Mouse (Mus musculus): ENCODE measurements at regions not wholly inside any gene's neighbourhood (a gene's known extent, or its start where the extent isn't known, plus 50 kb on each side); places are given as distances from the start of the nearest gene placed in this dataset.

GRCm38 (mm10) chr4:69116353-69116752 lies 162.2 kb upstream of the Brinp1 start:
- ATAC-seq (replicated peaks; ENCODE audit: poor library complexity), result no peak

GRCm38 (mm10) chr4:69105188-69105587 lies 151.0 kb upstream of the Brinp1 start:
- ATAC-seq (replicated peaks; ENCODE audit: poor library complexity), result no peak

- ATAC-seq (replicated peaks; ENCODE audit: poor library complexity), result no peak
Observed at GRCm38 (mm10) chr4:69095748-69096408, 141.7 kb upstream of the Brinp1 start.

- no peak for ATAC-seq (replicated peaks; ENCODE audit: poor library complexity)
Observed at GRCm38 (mm10) chr4:69078085-69078484, 123.9 kb upstream of the Brinp1 start.

- peak; percentile 60 for ATAC-seq (replicated peaks; ENCODE audit: poor library complexity)
Observed at GRCm38 (mm10) chr4:69077316-69077715, 123.1 kb upstream of the Brinp1 start.

- ATAC-seq (replicated peaks; ENCODE audit: poor library complexity), result no peak
Observed at GRCm38 (mm10) chr4:69039645-69040342, 85.6 kb upstream of the Brinp1 start.

- ATAC-seq (replicated peaks; ENCODE audit: poor library complexity), result no peak
Observed at GRCm38 (mm10) chr4:69034166-69034565, 80.0 kb upstream of the Brinp1 start.

DNA sequence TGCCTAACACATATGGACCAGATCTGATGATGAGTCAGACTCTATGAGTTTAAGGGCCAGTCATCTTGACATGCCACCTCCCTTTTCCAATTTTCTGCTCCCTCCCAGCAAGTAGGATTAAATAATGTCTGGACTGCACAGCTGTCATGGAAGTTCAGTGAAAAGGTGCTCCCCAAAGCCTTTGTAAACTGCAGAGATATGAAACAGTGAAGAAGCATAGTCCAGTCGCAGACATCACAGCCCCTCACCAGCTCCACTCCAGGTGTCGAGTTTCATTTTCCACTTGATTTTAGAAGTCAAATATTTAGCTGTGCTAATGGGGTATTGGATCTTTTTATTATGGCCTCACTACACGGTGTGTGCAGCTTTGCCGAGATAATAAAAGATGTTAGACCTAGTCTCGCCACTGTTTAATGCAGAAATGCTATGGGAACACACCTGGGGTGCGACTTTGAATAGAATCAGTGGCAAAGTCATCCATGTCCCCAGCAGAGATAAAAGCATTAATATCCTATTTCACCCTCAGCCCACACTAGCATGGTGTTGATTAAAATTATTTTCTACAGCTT lies 66.0 kb upstream of the Brinp1 start:
- ATAC-seq (replicated peaks; ENCODE audit: poor library complexity), result no peak

- ATAC-seq (replicated peaks; ENCODE audit: poor library complexity), result no peak
Observed at GRCm38 (mm10) chr4:69015396-69015795, 61.2 kb upstream of the Brinp1 start.

Measured in megakaryocyte progenitor cell, adult 5-6 weeks (primary cell).